Mouse (Mus musculus) left cerebral cortex, adult 9 months (tissue): ENCODE measurements around the gene Rgs19.
A peak's percentile ranks its signal among the peaks of the same experiment; 100 is the strongest.

Experiments
- DNase-seq, 2 experiments: peaks; one replicate each; pipeline ENCODE4 v3.0.0; 2022; ENCODE audit warnings: low spot score in 2 of 2

The Rgs19 gene

DNA sequence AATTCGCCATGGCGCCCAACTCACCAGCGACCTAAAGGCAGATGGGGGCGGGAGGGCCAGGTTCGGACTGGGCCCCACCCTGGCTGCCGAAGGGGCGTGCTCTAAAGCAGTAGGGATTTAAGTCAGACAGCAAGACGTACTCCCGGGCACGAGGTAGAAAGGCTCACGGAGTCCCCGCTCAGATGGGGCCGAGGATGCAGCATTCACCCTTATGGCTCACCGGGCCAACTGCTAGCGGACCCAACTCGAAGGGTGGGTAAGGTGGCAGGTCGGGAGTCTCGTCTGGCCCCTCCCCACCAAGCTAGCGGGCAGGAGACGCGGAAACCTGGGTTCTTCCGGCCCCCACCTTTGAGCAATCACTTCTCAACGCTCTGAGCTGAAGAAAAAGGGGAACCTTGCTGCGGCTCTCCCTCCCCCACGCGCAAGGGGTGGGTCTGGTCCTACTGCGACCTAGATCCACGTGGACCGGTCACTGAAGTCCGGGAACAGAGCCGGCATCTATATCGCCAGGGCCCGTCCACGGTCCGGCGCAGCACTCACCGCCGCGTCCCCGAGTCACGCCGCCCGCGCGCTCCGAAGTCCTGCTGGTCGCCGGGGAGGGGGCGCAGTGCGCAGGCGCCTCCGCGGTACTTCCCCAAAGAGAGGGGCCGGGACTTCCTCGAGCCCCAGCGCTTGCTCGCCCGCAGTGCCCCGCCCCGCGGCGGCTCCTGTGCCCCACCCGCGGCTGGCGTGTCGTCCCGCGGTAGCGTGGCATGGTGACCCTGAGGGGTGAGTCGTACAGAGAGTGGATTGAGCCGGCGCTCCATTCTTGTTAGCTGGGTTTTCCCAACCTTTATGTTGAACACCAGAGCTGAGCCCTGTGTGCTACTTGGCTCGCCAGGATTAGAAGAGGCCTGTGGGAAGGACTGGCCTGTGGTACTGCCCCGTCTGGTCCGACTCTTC, at the start of gene Rgs19:
Rgs19 (minus strand) TSS at position 639 of the 942 bp plus-strand sequence.
- peak in 1 of 2 experiments; percentile 75 for DNase-seq

- DNase-seq = no peak
Observed at GRCm38 (mm10) chr2:181730051-181730450, 36.3 kb upstream of the Rgs19 start.

GRCm38 (mm10) chr2:181727659-181728262, 34.0 kb upstream of the Rgs19 start:
- no peak for DNase-seq

DNA sequence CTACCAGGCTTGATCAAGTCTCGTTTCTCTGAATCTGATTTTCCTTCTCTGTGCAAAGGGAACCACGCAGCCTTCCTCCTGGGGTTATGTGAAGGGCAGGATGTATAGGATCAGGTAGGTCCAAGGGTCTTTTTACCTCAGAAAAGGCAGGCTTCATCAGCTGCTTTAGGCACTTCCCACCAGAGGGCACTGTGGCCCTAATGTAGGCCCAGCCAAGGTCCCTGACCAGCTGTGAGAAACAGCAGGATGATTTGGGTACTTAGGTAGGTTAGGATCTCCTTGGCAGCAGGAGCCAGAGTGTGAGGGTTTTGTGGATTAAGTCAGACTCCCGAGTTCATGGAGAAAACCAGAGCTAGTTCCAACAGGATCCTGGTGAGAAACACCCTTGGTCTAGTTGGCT, 28.4 kb upstream of the Rgs19 start:
- no peak for DNase-seq

GRCm38 (mm10) chr2:181721200-181721599, 27.4 kb upstream of the Rgs19 start:
- no peak for DNase-seq

DNA sequence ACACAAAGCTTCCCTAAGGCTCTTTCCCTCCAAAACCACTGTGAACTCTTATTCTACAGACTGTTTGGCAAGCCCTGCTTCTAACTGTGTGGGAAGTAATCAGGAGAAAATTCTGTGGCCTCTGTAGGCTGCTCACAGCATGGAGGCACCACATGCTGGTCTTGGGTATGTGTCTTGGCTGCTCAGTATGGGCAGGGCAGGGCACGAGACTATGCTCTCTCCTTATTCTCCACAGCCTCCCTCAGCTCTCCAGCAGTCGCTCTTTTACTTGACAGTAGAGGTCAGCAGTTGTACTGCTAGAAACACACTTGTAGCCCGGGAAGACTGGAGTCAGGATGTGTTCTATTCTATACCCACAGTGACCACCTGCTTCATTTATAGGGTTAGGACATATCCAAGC, 26.3 kb upstream of the Rgs19 start:
- DNase-seq = no peak

GRCm38 (mm10) chr2:181716991-181717390, 23.2 kb upstream of the Rgs19 start:
- no peak for DNase-seq

GRCm38 (mm10) chr2:181715382-181715781, 21.6 kb upstream of the Rgs19 start:
- DNase-seq = no peak

GRCm38 (mm10) chr2:181714903-181715326, 21.1 kb upstream of the Rgs19 start, which contains the start of gene Oprl1:
TSS of gene Oprl1 (plus strand) at chr2:181715016.
- peak in 1 of 2 experiments; percentile 74 for DNase-seq

DNA sequence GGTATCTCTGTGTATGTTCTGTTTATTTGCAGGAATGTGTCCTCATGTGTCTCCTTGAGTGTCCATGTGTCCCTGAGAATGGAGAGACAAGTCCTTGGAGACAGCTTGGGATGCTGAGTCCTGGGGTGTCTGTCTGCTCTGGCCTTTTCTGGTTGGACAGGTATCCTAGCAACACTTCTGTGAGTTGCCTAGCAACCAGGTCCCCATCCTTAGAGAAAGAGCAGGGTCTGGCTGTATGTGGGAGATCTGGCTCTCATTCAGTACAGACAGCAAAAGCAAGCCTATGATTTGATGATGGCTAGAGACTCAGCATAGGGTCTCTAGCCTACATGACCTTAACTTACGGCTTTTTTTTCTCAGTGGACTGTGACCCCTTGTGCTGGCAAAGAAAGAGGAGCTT, 20.0 kb upstream of the Rgs19 start:
- peak; percentile 70 to 73 for DNase-seq

DNA sequence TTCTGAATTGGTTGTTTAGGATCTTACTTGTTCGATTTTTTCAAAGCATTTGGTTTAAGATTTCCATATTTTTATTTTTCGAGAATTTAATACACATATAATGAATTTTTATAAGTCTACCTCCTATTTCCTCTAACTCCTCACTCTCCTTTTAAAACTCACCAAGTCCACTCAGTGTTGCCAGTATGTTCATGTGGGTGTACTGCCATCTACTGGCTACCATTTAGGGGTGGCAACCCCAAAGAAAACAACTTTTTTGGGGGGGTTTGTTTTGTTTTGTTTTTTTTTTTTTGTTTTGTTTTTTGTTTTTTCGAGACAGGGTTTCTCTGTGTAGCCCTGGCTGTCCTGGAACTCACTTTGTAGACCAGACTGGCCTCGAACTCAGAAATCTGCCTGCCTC, 12.9 kb upstream of the Rgs19 start:
- DNase-seq = no peak

DNA sequence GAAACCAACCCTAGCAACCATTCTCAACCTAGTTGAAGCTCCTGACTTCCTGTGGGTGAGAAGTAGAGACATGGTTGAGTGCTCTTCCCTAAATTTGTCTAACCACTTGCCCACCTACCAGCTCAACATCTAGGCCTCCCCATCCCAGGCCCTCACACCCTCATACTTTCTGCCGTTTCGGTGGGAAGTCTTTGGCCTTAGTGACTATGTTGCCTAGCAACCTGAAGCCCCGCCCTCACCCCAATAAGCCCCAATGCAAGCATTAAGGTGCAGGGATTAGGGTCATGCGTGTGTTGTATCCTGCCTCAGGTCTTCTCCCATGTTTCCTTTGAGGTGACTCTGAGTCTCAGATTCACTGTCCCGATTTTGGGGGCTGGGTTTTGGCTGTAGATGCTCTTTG, 4.5 kb upstream of the Rgs19 start, which contains the start of gene Lkaaear1:
Lkaaear1 (minus strand) TSS at position 202 of the 400 bp plus-strand sequence.
- no peak for DNase-seq

GRCm38 (mm10) chr2:181696801-181697420, 3.1 kb upstream of the Rgs19 start:
- no peak for DNase-seq

DNA sequence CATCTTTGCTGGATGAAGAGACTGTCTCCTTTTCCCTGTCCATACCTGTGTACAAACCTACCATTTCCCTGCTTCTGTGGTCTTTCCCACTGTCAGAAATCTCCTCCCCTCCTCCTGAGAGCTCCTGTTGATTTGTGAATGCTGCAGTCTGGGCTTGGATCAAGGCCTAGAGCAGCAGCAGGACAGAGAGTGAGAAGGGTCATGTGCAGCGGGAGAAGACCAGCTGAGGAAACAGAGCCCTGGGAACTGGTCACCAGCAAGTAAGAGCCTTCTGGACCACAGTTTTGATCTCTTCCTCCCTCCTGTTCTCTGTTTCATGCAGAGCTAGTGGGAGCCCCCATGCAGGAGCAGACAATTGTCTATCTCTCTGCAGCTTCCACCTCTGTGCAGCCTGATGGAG, 2.0 kb upstream of the Rgs19 start:
- DNase-seq = no peak

DNA sequence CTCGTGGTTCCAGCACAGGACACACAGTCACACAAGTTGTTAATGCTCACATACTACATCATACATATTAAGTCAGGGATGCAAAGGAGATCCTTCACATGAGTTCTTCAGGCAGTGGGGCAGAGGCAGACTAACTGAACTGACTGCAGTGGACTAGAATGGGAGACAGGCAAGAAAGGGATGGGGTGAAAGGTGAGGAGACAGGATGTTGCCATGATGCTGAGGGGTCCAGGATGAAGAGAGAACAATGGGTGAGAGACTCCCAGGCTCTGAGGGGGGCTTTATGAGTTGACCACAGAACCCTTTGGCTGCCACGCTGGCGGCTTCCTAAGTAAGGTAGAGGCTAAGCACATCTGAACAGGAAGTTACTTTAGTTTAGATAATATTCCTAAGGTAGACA, 804 bp upstream of the Rgs19 start:
- DNase-seq = no peak

- DNase-seq = no peak
Observed at GRCm38 (mm10) chr2:181692304-181692703, 1.5 kb downstream of the Rgs19 start.

GRCm38 (mm10) chr2:181691571-181691970, 2.2 kb downstream of the Rgs19 start:
- DNase-seq = no peak

DNA sequence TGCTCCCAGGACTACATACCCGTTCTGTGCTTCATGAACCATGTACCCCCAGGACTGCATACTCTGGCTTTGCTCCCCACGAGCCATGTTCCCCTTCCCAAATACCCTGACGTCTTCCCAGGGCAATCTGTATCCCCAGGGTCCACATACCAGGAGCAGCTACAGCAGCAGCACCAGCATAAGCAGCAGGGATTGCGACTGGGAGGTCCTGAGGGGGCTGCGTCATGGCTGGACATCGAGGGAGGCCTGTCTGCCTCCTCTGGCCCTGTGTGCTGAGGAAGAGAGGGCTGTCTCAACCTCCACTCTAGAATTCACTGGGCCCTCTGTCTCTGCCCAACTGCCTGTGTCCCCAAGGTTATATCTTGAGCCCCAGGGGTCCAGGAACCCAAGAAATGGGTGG, 2.7 kb downstream of the Rgs19 start:
- DNase-seq = no peak

- DNase-seq = no peak
Observed at GRCm38 (mm10) chr2:181689466-181690160, 4.2 kb downstream of the Rgs19 start.

GRCm38 (mm10) chr2:181687586-181687985, 6.2 kb downstream of the Rgs19 start:
- no peak for DNase-seq

- DNase-seq = no peak
Observed at GRCm38 (mm10) chr2:181685686-181686085, 8.1 kb downstream of the Rgs19 start.

GRCm38 (mm10) chr2:181684713-181685112, 9.1 kb downstream of the Rgs19 start:
- DNase-seq = no peak
